21 mouse cellular contexts compared by ENCODE assay signal in genomic region chr2:26441688-26442087, GRCm38 (mm10). TPM values are rescaled to one million over a fixed set of nuclear protein-coding genes. Genes with fewer than 3 reads are reported as not detected.
DNase-seq lines count a peak whose midpoint lies in the region; ATAC-seq and TF ChIP-seq lines count a peak whose summit lies in the region.
"Had no signal": no experiment of that assay in that cellular context is flagged by ENCODE, and none has a peak within 500 bp of the region (broad histone marks: within the 10 kb centered on the region; RNA-seq: fewer than 3 reads in every experiment).

No protein-coding gene starts in this region.

- no peaks in the 10 kb centered on the region for H3K27me3 ChIP-seq in kidney, embryonic 15.5 days
- H3K27me3 ChIP-seq: embryonic facial prominence, embryonic 13.5 days; forebrain, embryonic 12.5 days; hindbrain, embryonic 15.5 days; Patski had no signal

- peaks cover 55% of the 10 kb centered on the region for H3K36me3 ChIP-seq in kidney, embryonic 15.5 days

- no peak overlapping the region for H3K4me2 ChIP-seq in kidney, embryonic 15.5 days
- H3K4me2 ChIP-seq: embryonic facial prominence, embryonic 13.5 days; forebrain, embryonic 12.5 days; hindbrain, embryonic 15.5 days had no signal

- intact Hi-C loops in gastrocnemius, adult 2 months (cut with DNase I), result loop anchor here (5.0 kb wide), 1 partner anchor 34 kb away; the partner anchor contains the start of gene Inpp5e
- intact Hi-C loops in gastrocnemius, postnatal 36 days (cut with DNase I), result no loop called here

- no peaks in the 10 kb centered on the region for H3K9me3 ChIP-seq in kidney, embryonic 15.5 days (replicated peaks)
- H3K9me3 ChIP-seq: embryonic facial prominence, embryonic 13.5 days; forebrain, embryonic 12.5 days; G1E; hindbrain, embryonic 15.5 days had no signal

- WGBS in kidney, embryonic 15.5 days, result 76% methylated on average over 5 of the region's 5 CpGs

- H3K4me3 ChIP-seq in gastrocnemius, adult 2 months, result no peak overlapping the region
- no peak overlapping the region for H3K4me3 ChIP-seq in kidney, embryonic 15.5 days (replicated peaks)
- H3K4me3 ChIP-seq: embryonic facial prominence, embryonic 13.5 days; forebrain, embryonic 12.5 days; heart, adult 2 months; hindbrain, embryonic 15.5 days had no signal

- peaks cover 27% of the 10 kb centered on the region for H3K4me1 ChIP-seq in kidney, embryonic 15.5 days

- DNase-seq in heart, adult 18-20 months, result peak; percentile 50 to 53
- no peak for DNase-seq in heart, postnatal 4 days
- DNase-seq in MN1 (ENCODE audit: low spot score), result peak; percentile 34
- peak; percentile 83 for DNase-seq in gastrocnemius, adult 2 months
- peak; percentile 36 to 54 for DNase-seq in gastrocnemius, postnatal 36 days
- no peak for DNase-seq in kidney, adult 9 months
- DNase-seq: adrenal gland, adult 8-10 months; adrenal gland, postnatal 36 days; cerebellum, adult 8-10 months; cerebellum, postnatal 14 days; kidney, adult 8-10 months; kidney, postnatal 10 days had no signal

- no peak for TF ChIP-seq CTCF in gastrocnemius, adult 2 months (IDR thresholded peaks at IDR 0.05)

- no peak overlapping the region for H3K9ac ChIP-seq in kidney, embryonic 15.5 days
- H3K9ac ChIP-seq: embryonic facial prominence, embryonic 13.5 days; forebrain, embryonic 12.5 days; hindbrain, embryonic 15.5 days had no signal

- H3K27ac ChIP-seq in gastrocnemius, adult 2 months, result peak overlapping the region; percentile 99
- H3K27ac ChIP-seq in kidney, embryonic 15.5 days, result no peak overlapping the region
- H3K27ac ChIP-seq: embryonic facial prominence, embryonic 13.5 days; forebrain, embryonic 12.5 days; heart, adult 2 months; hindbrain, embryonic 15.5 days had no signal

- ATAC-seq in kidney, embryonic 15.5 days (replicated peaks; ENCODE audit: low FRiP score), result no peak
- ATAC-seq: forebrain, embryonic 16.5 days; intestine, embryonic 16.5 days; Patski had no signal

RNA-seq across cellular contexts. Expression of gene Sec16a, which starts 3.3 kb away (rescaled TPM):
- 10 to 100 TPM; 38.9 to 39.2 TPM for total RNA-seq in heart, adult 18-20 months (2021)
- total RNA-seq in heart, postnatal 4 days (2021), result 10 to 100 TPM; 37.0 to 39.0 TPM
- total RNA-seq in gastrocnemius, adult 2 months (2021), result 10 to 100 TPM; 27.2 to 30.4 TPM
- total RNA-seq in gastrocnemius, postnatal 36 days (2021), result 10 to 100 TPM; 21.0 to 23.9 TPM
- 25.3 and 26.0 TPM in 2 replicates for polyA plus RNA-seq in kidney, embryonic 15.5 days (2015; fragmentation: Nextera tagmentation; extraction: Ambion mirVana)

RNA-seq across cellular contexts. Expression of gene Inpp5e, which starts 32.7 kb away (rescaled TPM):
- total RNA-seq in heart, adult 18-20 months (2021), result 10 to 100 TPM; 15.6 to 16.3 TPM
- total RNA-seq in heart, postnatal 4 days (2021), result 10 to 100 TPM; 13.4 to 14.3 TPM
- total RNA-seq in gastrocnemius, adult 2 months (2021), result 1 to 10 TPM; 7.9 to 9.3 TPM
- 1 to 10 TPM; 7.4 TPM for total RNA-seq in gastrocnemius, postnatal 36 days (2021)
- 22.4 and 25.8 TPM in 2 replicates for polyA plus RNA-seq in kidney, embryonic 15.5 days (2015; fragmentation: Nextera tagmentation; extraction: Ambion mirVana)

RNA-seq across cellular contexts. Expression of gene Pmpca, which starts 52.5 kb away (rescaled TPM):
- 100 to 1,000 TPM; 152 to 153 TPM for total RNA-seq in heart, adult 18-20 months (2021)
- 100 to 1,000 TPM; 107 to 113 TPM for total RNA-seq in heart, postnatal 4 days (2021)
- total RNA-seq in gastrocnemius, adult 2 months (2021), result 100 to 1,000 TPM; 133 to 141 TPM
- 100 to 1,000 TPM; 137 TPM for total RNA-seq in gastrocnemius, postnatal 36 days (2021)
- 113 TPM in 2 replicates for polyA plus RNA-seq in kidney, embryonic 15.5 days (2015; fragmentation: Nextera tagmentation; extraction: Ambion mirVana)

RNA-seq across cellular contexts. Expression of gene Entr1, which starts 52.6 kb away (rescaled TPM):
- 10 to 100 TPM; 44.9 to 45.2 TPM for total RNA-seq in heart, adult 18-20 months (2021)
- total RNA-seq in heart, postnatal 4 days (2021), result 10 to 100 TPM; 55.5 to 62.3 TPM
- total RNA-seq in gastrocnemius, adult 2 months (2021), result 10 to 100 TPM; 25.2 to 33.1 TPM
- 10 to 100 TPM; 22.5 to 24.0 TPM for total RNA-seq in gastrocnemius, postnatal 36 days (2021)
- 110 and 115 TPM in 2 replicates for polyA plus RNA-seq in kidney, embryonic 15.5 days (2015; fragmentation: Nextera tagmentation; extraction: Ambion mirVana)

Comparison
In these comparisons a context has a peak if more than half of its experiments do, and no peak if none do; other contexts are left out.
1. DNase-seq: peak in heart, adult 18-20 months (2 of 2), MN1 (single experiment), gastrocnemius, adult 2 months (single experiment) and gastrocnemius, postnatal 36 days (2 of 2); none in heart, postnatal 4 days (single experiment) and kidney, adult 9 months (single experiment).